Mouse (Mus musculus): ENCODE measurements around the gene Shld2.

DNA sequence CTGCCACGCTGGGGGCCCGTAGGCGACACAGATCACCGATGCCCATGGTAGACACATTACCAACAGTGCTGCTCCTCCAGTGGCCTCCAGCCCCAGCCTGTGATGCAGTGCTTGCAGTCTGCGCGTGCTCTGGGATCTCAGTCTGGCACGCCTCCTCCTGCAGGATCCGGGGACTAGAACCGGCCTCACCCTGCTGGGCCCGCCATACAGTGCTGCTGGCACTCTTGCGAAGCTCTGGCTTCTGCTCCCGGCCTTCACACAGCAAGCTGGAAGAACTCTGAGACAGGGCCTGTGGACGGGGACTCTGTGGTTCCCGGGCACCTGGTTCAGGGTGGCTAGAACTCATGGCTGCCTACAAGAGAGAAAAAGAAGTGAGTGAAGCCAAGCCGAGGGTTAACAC is 114.8 kb downstream of the Shld2 start:
- TF ChIP-seq CTCF (IDR thresholded peaks at IDR 0.05; ENCODE audit: control insufficient read depth, insufficient read depth, insufficient read length) (no peak), USF1 (IDR thresholded peaks at IDR 0.05; ENCODE audit: low read depth) (no peak), MYOD1 (IDR thresholded peaks at IDR 0.05; ENCODE audit: control insufficient read depth, insufficient read length, low read depth) (no peak), FOSL1 (IDR thresholded peaks at IDR 0.05; ENCODE audit: insufficient read depth, low read length, poor library complexity, severe bottlenecking) (no peak), CEBPB (IDR thresholded peaks at IDR 0.05; ENCODE audit: low read depth) (no peak), MYOG (IDR thresholded peaks at IDR 0.05; ENCODE audit: control insufficient read depth, extremely low read depth, insufficient read length) (no peak), MAX (IDR thresholded peaks at IDR 0.05) (no peak)
